Mouse (Mus musculus) gastrocnemius, adult 18-20 months (tissue): Measurements from ENCODE around the gene Pard3. TPM values are rescaled to one million over a fixed set of nuclear protein-coding genes. Genes with fewer than 3 reads are reported as not detected.

Experiments used
- DNase-seq: peaks from one replicate; pipeline ENCODE4 v3.0.0; 2021; ENCODE audit warnings: low spot score
- total RNA-seq, 2 experiments: library from RNA; stranded (reverse); gene quantifications; 2 replicates each; pipeline ENCODE4 v1.2.3; 2021

Gene Pard3
- total RNA-seq, 2 experiments from 2014 or later: 27.7 to 28.5 TPM

DNA sequence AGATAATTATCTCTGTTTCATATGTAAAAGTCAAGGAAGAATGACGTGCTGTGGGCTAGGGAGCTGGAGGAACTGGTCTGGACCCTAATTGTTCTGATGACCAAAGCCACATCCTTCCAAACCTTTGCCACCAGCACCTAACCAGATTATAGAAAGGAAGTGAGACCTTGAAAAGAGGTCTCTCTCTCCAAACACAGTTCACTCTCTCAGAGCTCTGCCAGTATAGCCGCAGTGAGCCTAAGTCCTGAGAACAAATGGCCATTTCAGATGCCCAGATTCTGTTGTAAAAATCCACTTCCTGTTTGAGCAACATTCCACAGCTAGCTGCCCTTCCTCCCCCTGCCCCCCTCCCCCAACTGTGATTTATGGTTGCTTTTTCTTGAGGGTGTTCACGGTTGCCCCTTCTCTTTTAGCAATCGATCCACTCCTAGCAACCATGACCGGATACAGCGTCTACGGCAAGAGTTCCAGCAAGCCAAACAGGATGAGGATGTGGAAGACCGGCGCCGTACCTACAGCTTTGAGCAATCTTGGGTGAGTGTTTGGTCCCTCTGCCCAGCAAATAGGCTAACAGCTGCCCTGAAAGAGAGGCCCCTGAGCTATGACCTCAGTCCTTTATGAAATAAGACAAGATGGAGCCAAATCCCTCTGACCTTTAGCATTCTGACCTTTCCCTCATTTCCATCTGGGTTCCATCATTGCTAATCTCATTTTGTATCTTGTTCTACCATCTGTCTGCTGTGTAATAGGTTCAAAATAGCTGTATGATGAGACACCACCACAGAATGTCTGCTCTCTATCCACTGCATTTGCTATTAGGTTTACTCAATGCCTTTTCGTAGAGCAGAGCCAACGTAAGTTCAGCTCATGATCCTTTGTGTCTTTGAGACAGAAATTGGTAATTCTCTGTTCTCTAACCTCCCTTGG lies 529.2 kb downstream of the Pard3 start:
- no peak for DNase-seq

GRCm38 (mm10) chr8:127600641-127601040 lies 536.9 kb downstream of the Pard3 start:
- no peak for DNase-seq

GRCm38 (mm10) chr8:127603062-127603461 lies 539.4 kb downstream of the Pard3 start:
- peak; percentile 65 for DNase-seq

GRCm38 (mm10) chr8:127608541-127609270 lies 545.0 kb downstream of the Pard3 start:
- no peak for DNase-seq

GRCm38 (mm10) chr8:127609316-127609715 lies 545.6 kb downstream of the Pard3 start:
- no peak for DNase-seq

GRCm38 (mm10) chr8:127614206-127614605 lies 550.5 kb downstream of the Pard3 start:
- DNase-seq: peak; percentile 11

- no peak for DNase-seq
Measured at GRCm38 (mm10) chr8:127616681-127617080, 553.0 kb downstream of the Pard3 start.

GRCm38 (mm10) chr8:127622137-127622536 lies 558.4 kb downstream of the Pard3 start:
- DNase-seq: no peak

- no peak for DNase-seq
Measured at GRCm38 (mm10) chr8:127638232-127639087, 574.8 kb downstream of the Pard3 start.

DNA sequence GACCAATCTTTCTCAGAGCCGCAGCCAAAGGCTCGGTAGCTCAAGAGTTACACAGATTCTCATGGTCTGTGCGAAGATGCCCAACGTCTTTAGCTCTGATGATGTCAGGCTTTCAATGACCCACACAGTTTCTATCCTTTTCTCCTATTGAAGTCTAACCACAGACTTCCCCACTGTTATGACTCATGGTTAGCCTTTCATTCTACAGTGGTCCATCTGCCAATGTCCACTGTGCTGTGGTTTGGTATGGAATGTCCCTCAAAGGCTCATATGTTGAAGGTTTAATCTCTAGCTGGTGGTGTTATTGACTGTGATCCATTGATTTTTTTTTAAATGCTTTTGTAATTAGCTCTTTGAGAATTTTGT lies 575.4 kb downstream of the Pard3 start:
- DNase-seq: no peak

GRCm38 (mm10) chr8:127655559-127655958 lies 591.9 kb downstream of the Pard3 start:
- DNase-seq: no peak

Other genes with a start within 250 kb of the Pard3 start
- 100 to 1,000 TPM in 1 of 2 experiments, 10 to 100 TPM in 1; 98.0 to 115 TPM for gene Tomm20, start 118.0 kb upstream of the Pard3 start, total RNA-seq
- 1 to 10 TPM; 4.4 to 6.2 TPM for gene Rbm34, start 92.8 kb upstream of the Pard3 start, total RNA-seq